Mouse (Mus musculus): ENCODE data around the gene Atp1b3.

GRCm38 (mm10) chr9:96381393-96381792, 17.2 kb upstream of the Atp1b3 start:
- TF ChIP-seq CTCF (IDR thresholded peaks at IDR 0.05; ENCODE audit: borderline replicate concordance, insufficient read depth, low read depth, low read length) (no peak), POLR2A (IDR thresholded peaks at IDR 0.05; ENCODE audit: borderline replicate concordance, insufficient read depth, low read length) (no peak)

Data from cerebellum, adult 2 months (tissue).